Mouse (Mus musculus): ENCODE measurements at regions not wholly inside any gene's neighbourhood (a gene's known extent, or its start where the extent isn't known, plus 50 kb on each side); places are given as distances from the start of the nearest gene placed in this dataset.
A peak's percentile ranks its signal among the peaks of the same experiment; 100 is the strongest.
"Not testable (repeated sequence)": the region's sequence is repeated elsewhere in the genome, so short reads cannot be mapped to it uniquely, and the experiment has no call there.

DNA sequence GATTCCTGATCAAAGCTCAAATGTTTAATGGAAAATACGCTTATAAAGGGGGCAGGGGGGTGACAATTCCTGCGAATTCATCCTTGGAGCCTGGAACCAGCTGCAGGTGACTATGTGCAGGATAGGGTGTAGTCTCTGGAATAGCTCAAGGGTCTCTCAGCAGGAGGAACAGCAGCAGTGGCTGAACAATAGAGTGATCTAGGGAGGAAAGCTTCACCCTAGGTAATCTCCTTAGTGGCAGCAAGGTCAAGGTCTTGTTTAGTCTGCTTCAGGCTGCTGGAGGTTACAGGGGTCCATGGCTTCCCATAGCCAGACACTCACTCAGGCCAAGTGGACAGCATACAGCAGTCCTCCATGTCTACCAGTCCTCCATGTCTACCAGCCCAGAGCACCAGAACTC lies 301.3 kb downstream of the Gm8797 start:
- H3K4me2 ChIP-seq (replicated peaks) = no peak overlapping the region
- no peaks in the 10 kb centered on the region for H3K4me1 ChIP-seq
- no peak overlapping the region for H3K9ac ChIP-seq
- no peaks in the 10 kb centered on the region for H3K9me3 ChIP-seq
- no peak overlapping the region for H3K4me3 ChIP-seq
- no peaks in the 10 kb centered on the region for H3K36me3 ChIP-seq
- WGBS = 78% methylated on average over 2 of the region's 2 CpGs
- ATAC-seq (ENCODE audit: low FRiP score, low read depth) = no peak
- H3K27me3 ChIP-seq = no peaks in the 10 kb centered on the region
- H3K27ac ChIP-seq = no peak overlapping the region

GRCm38 (mm10) chr3:6083855-6084254 lies 333.2 kb downstream of the Gm8797 start:
- H3K27me3 ChIP-seq = no peaks in the 10 kb centered on the region
- H3K4me1 ChIP-seq = no peaks in the 10 kb centered on the region
- no peak for ATAC-seq (ENCODE audit: low FRiP score, low read depth)
- no peaks in the 10 kb centered on the region for H3K36me3 ChIP-seq
- H3K9ac ChIP-seq = no peak overlapping the region
- H3K4me2 ChIP-seq (replicated peaks) = no peak overlapping the region
- 40% methylated on average over 1 of the region's 1 CpGs for WGBS
- H3K4me3 ChIP-seq = no peak overlapping the region
- no peak overlapping the region for H3K27ac ChIP-seq
- H3K9me3 ChIP-seq = no peaks in the 10 kb centered on the region

DNA sequence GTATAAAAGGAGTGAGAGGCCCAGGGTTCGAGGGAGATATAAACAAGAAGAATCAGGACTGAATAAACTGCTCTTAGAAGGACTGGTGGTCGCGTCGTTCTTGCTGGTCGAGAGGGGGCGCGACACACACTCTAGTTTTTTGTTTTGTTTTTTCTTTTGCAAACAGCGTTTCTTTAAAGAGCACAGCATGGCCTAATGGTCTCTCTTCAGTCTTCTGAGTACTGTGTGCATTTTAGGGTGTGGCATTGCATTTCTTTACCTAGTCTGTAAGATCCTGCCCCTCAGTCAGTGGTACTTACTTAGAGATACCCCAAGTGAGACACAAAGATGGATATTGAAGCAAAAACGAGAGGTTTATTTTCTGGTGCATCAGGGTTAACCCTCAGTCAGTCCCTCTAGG lies 336.7 kb downstream of the Gm8797 start:
- Histone ChIP-seq H3K9ac (no peak overlapping the region), H3K4me3 (no peak overlapping the region), H3K36me3 (no peaks in the 10 kb centered on the region), H3K27me3 (no peaks in the 10 kb centered on the region), H3K4me2 (replicated peaks) (no peak overlapping the region), H3K4me1 (no peaks in the 10 kb centered on the region), H3K27ac (no peak overlapping the region), H3K9me3 (no peaks in the 10 kb centered on the region)
- 82% methylated on average over 9 of the region's 9 CpGs for WGBS
- ATAC-seq (ENCODE audit: low FRiP score, low read depth) = no peak

DNA sequence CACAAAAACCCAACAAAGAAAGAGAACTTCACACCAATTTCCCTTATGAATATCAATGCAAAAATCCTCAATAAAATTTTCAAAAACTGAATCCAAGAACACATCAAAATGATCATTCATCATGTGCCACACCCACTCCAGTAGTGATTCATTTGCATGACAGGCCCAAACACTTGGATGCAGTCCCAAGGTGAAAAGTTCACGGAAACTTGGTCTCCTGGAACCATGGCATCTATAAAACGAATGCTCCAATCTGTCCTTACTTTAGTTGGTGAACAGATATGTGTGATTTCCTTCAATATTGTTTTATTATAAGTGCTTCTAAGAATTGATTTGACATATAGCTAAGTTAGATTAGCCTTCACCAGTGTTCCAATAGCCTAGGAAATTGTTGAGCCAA lies 343.3 kb downstream of the Gm8797 start:
- Histone ChIP-seq H3K36me3 (no peaks in the 10 kb centered on the region), H3K27me3 (no peaks in the 10 kb centered on the region), H3K4me3 (no peak overlapping the region), H3K9ac (no peak overlapping the region), H3K9me3 (no peaks in the 10 kb centered on the region), H3K4me1 (no peaks in the 10 kb centered on the region), H3K4me2 (replicated peaks) (no peak overlapping the region), H3K27ac (no peak overlapping the region)
- ATAC-seq (ENCODE audit: low FRiP score, low read depth) = no peak
- WGBS = 92% methylated on average over 2 of the region's 2 CpGs

GRCm38 (mm10) chr3:6094410-6094809 lies 343.8 kb downstream of the Gm8797 start:
- H3K4me1 ChIP-seq; H3K9ac ChIP-seq; ATAC-seq (ENCODE audit: low FRiP score, low read depth); H3K9me3 ChIP-seq; H3K4me3 ChIP-seq; H3K27me3 ChIP-seq; H3K36me3 ChIP-seq; H3K27ac ChIP-seq; H3K4me2 ChIP-seq (replicated peaks): not testable (repeated sequence)

- H3K4me2 ChIP-seq (replicated peaks) = no peak overlapping the region
- H3K36me3 ChIP-seq = no peaks in the 10 kb centered on the region
- peaks cover 5% of the 10 kb centered on the region; the same call in 1 of the 2 replicates for H3K4me1 ChIP-seq
- H3K4me3 ChIP-seq = no peak overlapping the region
- ATAC-seq (ENCODE audit: low FRiP score, low read depth) = no peak
- no peaks in the 10 kb centered on the region for H3K9me3 ChIP-seq
- no peaks in the 10 kb centered on the region for H3K27me3 ChIP-seq
- 74% methylated on average over 4 of the region's 4 CpGs for WGBS
- no peak overlapping the region for H3K27ac ChIP-seq
- H3K9ac ChIP-seq = no peak overlapping the region
Observed at GRCm38 (mm10) chr3:6100863-6101262, 350.3 kb downstream of the Gm8797 start.

- Histone ChIP-seq H3K9me3 (no peaks in the 10 kb centered on the region), H3K27ac (no peak overlapping the region), H3K4me3 (no peak overlapping the region), H3K4me2 (replicated peaks) (no peak overlapping the region), H3K9ac (no peak overlapping the region), H3K27me3 (no peaks in the 10 kb centered on the region), H3K36me3 (no peaks in the 10 kb centered on the region), H3K4me1 (peaks cover 7% of the 10 kb centered on the region)
- WGBS = 54% methylated on average over 1 of the region's 1 CpGs
- no peak for ATAC-seq (ENCODE audit: low FRiP score, low read depth)
Observed at GRCm38 (mm10) chr3:6102866-6103265, 352.3 kb downstream of the Gm8797 start.

DNA sequence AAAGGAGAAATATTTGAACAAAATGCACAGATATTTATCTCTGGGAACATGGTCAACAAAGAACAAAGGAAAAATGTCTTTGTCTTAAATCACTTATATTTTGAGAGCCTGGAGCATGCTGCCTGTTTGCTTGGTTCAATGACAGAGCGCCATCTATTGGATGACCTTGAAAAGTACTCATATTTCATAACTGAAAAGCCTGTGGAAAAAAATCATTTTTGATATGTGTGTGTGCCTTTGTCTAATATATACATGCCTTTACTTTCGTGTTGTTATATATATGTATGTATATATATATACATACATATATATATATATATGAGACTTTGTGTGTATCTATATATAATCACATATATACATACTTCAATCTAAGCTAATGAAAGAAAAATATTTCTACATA lies 356.1 kb downstream of the Gm8797 start:
- Histone ChIP-seq H3K4me1 (peaks cover 7% of the 10 kb centered on the region), H3K27me3 (no peaks in the 10 kb centered on the region), H3K4me2 (replicated peaks) (no peak overlapping the region), H3K27ac (no peak overlapping the region), H3K4me3 (no peak overlapping the region), H3K9me3 (no peaks in the 10 kb centered on the region), H3K9ac (no peak overlapping the region), H3K36me3 (no peaks in the 10 kb centered on the region)
- ATAC-seq (ENCODE audit: low FRiP score, low read depth) = peak; percentile 65; the same call in 1 of the 2 replicates
- 7% methylated on average over 2 of the region's 2 CpGs for WGBS

GRCm38 (mm10) chr3:6107377-6108155 lies 357.0 kb downstream of the Gm8797 start:
- Histone ChIP-seq H3K4me2 (replicated peaks) (peak overlapping the region; percentile 47), H3K27ac (peak overlapping the region; percentile 80), H3K27me3 (no peaks in the 10 kb centered on the region), H3K4me1 (peaks cover 7% of the 10 kb centered on the region), H3K4me3 (0 out of 2 replicates have a peak overlapping the region, but pooled peaks have one; percentile 11), H3K9me3 (no peaks in the 10 kb centered on the region), H3K9ac (peak overlapping the region; percentile 53; the same call in 1 of the 2 replicates), H3K36me3 (no peaks in the 10 kb centered on the region)
- WGBS = 21% methylated on average over 8 of the region's 8 CpGs
- peak; percentile 70; the same call in 1 of the 2 replicates for ATAC-seq (ENCODE audit: low FRiP score, low read depth)

GRCm38 (mm10) chr3:6118721-6119120 lies 368.1 kb downstream of the Gm8797 start:
- H3K4me2 ChIP-seq (replicated peaks) = no peak overlapping the region
- 69% methylated on average over 1 of the region's 1 CpGs for WGBS
- no peaks in the 10 kb centered on the region for H3K36me3 ChIP-seq
- ATAC-seq (ENCODE audit: low FRiP score, low read depth) = no peak
- H3K27ac ChIP-seq = no peak overlapping the region
- H3K9ac ChIP-seq = no peak overlapping the region
- no peaks in the 10 kb centered on the region for H3K9me3 ChIP-seq
- H3K4me1 ChIP-seq = no peaks in the 10 kb centered on the region
- H3K27me3 ChIP-seq = no peaks in the 10 kb centered on the region
- no peak overlapping the region for H3K4me3 ChIP-seq

GRCm38 (mm10) chr3:6135754-6136153 lies 385.1 kb downstream of the Gm8797 start:
- peaks cover 16% of the 10 kb centered on the region; the same call in 1 of the 2 replicates for H3K9me3 ChIP-seq
- H3K27ac ChIP-seq; H3K4me3 ChIP-seq; H3K36me3 ChIP-seq; H3K27me3 ChIP-seq; H3K4me1 ChIP-seq; H3K9ac ChIP-seq; H3K4me2 ChIP-seq (replicated peaks); ATAC-seq (ENCODE audit: low FRiP score, low read depth): not testable (repeated sequence)
- 66% methylated on average over 9 of the region's 9 CpGs for WGBS

DNA sequence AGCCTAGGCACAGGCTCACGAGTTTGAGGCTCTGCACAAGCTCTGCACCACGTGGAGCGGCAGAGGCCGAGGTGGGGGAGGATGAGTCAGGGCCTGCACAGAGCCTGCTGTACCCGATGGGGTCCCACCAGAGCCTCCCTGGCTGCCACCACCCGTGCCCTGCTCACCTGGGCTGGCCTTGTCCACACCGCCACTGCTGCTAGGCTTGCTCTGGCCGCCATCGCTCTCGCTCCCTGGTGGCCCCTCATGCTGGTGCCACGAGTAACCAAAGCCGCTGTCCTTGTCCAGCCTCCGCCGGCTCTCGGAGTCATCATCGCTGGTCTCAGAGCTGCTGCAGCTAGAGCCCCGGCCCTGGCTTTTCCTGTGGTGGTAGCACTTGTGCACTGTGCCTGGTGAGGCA lies 386.8 kb downstream of the Gm8797 start:
- peaks cover 16% of the 10 kb centered on the region; the same call in 1 of the 2 replicates for H3K9me3 ChIP-seq
- 0 out of 2 replicates have a peak, but pooled peaks cover 3% of the 10 kb centered on the region for H3K36me3 ChIP-seq
- ATAC-seq (ENCODE audit: low FRiP score, low read depth) = no peak
- no peak overlapping the region for H3K4me2 ChIP-seq (replicated peaks)
- no peak overlapping the region for H3K4me3 ChIP-seq
- H3K27ac ChIP-seq = no peak overlapping the region
- H3K9ac ChIP-seq = no peak overlapping the region
- H3K4me1 ChIP-seq = no peaks in the 10 kb centered on the region
- 93% methylated on average over 17 of the region's 17 CpGs for WGBS
- no peaks in the 10 kb centered on the region for H3K27me3 ChIP-seq

- H3K4me3 ChIP-seq = no peak overlapping the region
- 12% methylated on average over 1 of the region's 1 CpGs for WGBS
- ATAC-seq (ENCODE audit: low FRiP score, low read depth) = no peak
Observed at GRCm38 (mm10) chr3:6173775-6174174, 423.2 kb downstream of the Gm8797 start.

More at GRCm38 (mm10) chr3:6173775-6174174, 423.2 kb downstream of the Gm8797 start:
- no peaks in the 10 kb centered on the region for H3K36me3 ChIP-seq
- H3K4me1 ChIP-seq = peaks cover 6% of the 10 kb centered on the region; the same call in 1 of the 2 replicates
- peaks cover 2% of the 10 kb centered on the region; the same call in 1 of the 2 replicates for H3K9me3 ChIP-seq
- no peak overlapping the region for H3K27ac ChIP-seq
- no peaks in the 10 kb centered on the region for H3K27me3 ChIP-seq
- no peak overlapping the region for H3K4me2 ChIP-seq (replicated peaks)
- no peak overlapping the region for H3K9ac ChIP-seq
